Mouse (Mus musculus): ENCODE measurements around the gene Slc25a44.

- TF ChIP-seq GATA1 (IDR thresholded peaks at IDR 0.05; ENCODE audit: low read length): no peak
- no peak for TF ChIP-seq TAL1 (IDR thresholded peaks at IDR 0.05; ENCODE audit: low read length)
These were observed 63.8 kb downstream of the Slc25a44 start for GRCm38 (mm10) chr3:88361096-88361495.
